Mouse (Mus musculus): ENCODE results near the gene Tmem260.
"Not testable (repeated sequence)": the region's sequence is repeated elsewhere in the genome, so short reads cannot be mapped to it uniquely, and the experiment has no call there.

Gene Tmem260

DNA sequence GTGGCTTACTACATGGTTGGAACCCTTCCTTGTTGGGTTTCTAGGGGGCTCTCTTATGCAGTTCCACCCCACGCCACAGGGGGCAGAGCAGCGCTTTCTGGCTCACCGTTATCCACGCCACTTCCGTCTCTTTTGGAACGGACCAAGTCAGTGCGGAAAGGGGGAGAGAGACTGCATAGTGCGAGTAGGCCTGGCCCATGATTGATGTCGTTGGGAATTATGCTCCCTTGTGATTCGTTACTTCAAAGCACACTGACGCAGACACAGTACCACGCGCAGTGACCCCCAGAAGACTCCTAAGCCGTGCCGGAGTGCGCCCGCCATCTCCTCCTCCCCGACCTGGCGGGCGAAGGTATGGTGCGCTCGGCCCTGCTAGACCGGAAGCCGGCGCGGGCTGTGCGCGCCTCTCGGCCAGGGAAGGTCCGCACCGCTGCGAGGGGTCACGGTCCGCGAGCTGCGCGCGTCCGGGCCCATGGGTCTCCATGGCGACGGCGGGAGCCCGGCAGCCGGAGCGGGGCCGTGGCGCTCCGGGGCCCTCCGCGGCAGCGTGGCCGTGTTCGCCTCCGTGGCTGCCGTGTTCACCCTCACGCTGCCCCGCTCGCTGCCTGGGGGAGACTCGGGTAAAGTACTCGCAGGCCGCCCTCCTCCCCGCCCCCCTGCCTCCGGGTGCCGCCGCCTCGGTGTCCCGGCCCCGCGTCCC lies at the start of gene Tmem260:
Gene Tmem260, plus strand, starts transcription at position 141 of the 700 bp plus-strand sequence.
- DNase-seq: peak; percentile 96 to 97

GRCm38 (mm10) chr14:48406086-48406485 lies 39.8 kb upstream of the Tmem260 start:
- DNase-seq: peak; percentile 24 to 29

DNA sequence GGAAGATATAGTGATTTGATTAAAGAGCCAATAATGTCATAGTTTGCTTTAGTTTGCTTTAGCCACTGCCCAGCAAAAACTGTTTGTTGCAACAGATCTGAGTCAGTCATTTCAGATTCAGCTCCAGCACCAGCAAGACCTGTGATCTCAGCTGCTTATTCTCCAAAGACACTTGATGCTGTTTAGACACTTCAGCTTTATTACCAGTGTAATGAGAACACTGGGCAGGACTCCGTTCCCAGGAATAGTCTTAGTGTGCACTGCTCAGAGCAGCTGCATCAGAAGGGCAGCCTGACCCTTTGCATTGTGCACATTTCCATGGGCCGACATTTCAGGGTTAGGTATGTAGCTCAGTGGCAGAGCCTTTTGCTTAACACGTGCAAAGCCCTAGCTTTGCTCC lies 28.9 kb upstream of the Tmem260 start:
- DNase-seq: no peak

DNA sequence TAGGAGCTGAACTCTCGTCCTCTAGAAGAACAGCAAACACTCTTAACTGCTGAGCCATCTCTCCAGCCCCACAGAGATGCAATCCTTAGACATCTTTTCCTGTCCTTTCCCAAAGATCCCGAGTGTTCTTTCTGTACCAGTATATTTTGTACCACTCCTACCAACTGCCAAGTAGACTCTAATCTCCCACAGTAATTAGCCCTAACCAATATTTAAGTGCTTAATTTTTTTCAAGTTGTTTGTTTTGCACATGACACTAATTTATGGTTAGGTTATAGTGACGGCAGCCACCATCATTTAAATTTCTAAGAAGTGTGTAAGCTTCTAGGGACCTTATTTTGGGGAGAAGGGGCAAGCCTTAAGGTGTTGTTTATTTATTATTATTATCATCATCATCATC lies 27.7 kb upstream of the Tmem260 start:
- no peak for DNase-seq

DNA sequence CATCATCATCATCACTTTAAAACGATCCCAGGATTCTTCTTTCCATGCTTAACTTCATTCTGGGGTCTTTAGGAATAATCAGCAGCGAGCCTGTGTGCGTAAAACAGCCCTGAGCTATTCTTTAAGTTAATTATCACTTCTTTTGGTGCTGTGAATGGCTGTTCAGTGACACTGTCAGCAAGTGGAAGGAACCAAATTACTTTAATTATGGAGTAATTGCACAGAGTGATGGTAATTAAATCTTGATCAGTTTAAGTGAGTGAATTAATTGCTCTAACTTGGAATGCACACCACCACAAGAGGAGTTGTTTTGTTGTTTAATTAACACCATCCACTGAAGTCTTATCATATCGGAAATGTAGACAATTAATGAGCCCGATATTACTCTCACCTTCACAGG lies 27.3 kb upstream of the Tmem260 start:
- DNase-seq: no peak

- DNase-seq: peak; percentile 11 to 32
Observed at GRCm38 (mm10) chr14:48421476-48421875, 24.4 kb upstream of the Tmem260 start.

- peak; percentile 16 to 44 for DNase-seq
Observed at GRCm38 (mm10) chr14:48421996-48422395, 23.9 kb upstream of the Tmem260 start.

GRCm38 (mm10) chr14:48422436-48422835 lies 23.5 kb upstream of the Tmem260 start:
- DNase-seq: no peak

DNA sequence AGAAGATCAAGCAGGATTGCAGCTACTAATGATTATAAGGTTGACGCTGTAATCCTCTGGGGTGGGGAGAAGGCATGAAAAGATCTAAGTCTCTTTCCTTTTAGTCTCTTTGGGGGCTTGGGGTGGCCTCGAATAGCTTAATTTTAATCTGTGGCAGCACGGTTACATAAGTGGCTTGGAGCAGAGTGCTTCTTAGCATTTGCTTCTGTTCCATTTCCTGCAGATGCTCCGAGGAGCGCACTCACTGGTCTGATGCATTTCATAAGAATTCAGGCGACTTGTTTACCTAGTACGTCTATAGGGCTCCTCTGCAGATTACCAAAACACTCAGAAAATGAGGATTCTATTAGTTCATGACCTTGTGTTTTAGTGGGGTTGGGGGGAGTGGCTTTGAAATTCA lies 23.0 kb upstream of the Tmem260 start:
- no peak for DNase-seq

DNA sequence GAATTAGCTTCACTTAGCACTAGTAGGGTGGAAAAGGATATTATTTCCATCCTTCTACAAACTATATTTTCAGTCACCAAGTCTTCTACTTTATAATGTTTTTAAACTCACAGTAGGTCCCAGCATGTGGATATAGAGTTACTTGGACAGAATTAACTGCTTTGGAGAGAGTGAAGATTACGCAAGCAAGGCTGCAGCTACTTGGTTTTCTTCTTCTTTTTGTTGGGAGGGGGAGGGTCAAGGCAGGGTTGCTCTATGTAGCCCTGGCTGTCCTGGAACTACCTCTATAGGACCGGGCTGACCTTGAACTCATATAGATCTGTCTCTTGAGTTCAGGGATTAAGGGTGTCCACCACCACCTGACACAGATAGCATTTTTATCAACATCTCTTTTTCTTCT lies 13.9 kb upstream of the Tmem260 start:
- DNase-seq: no peak

- DNase-seq: peak in 1 of 2 experiments; percentile 13
Observed at GRCm38 (mm10) chr14:48443796-48444195, 2.1 kb upstream of the Tmem260 start.

DNA sequence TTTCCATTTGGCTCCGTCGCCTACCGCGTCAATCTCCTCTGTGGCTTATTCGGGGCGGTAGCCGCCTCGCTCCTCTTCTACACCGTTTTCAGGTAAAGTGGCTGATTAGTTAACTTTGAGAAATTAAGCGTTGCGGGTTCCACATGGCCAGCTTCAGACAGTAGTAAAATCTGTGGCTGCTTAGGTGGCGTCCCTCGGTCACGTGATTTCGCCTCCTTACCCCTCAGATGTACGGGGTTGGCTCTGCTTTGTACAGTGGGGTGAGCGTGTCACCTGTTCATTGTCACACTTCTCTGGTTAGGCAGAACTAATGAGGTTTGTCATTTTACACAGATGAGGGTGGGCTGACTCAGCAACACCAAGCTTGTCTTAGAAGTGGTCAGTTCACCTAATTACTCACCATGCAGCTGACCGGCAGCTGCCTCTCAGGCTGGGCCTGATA lies 6.1 kb downstream of the Tmem260 start:
- DNase-seq: peak in 1 of 2 experiments; percentile 9

- DNase-seq: no peak
Observed at GRCm38 (mm10) chr14:48453411-48453810, 7.5 kb downstream of the Tmem260 start.

- DNase-seq: no peak
Observed at GRCm38 (mm10) chr14:48456305-48457092, 10.6 kb downstream of the Tmem260 start.

GRCm38 (mm10) chr14:48457288-48457938 lies 11.5 kb downstream of the Tmem260 start:
- DNase-seq: no peak

DNA sequence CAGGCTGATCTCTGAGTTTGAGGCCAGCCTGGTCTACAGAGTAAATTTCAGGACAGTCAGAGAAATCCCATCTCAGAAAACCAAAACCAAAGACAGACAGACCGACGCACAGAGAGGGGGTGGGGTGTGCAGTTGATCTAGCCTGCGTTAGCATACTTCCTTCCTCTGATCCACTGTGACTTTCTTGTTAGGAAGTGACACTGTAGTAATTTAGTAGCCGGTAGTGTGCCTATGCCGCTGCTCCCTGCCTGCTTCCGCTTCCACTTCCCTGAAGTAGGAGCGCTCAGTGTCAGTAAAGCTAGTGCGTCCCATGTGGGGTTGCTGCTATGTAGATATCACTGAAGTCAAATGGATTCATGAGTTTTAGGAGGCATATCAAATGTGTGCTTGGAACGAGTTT lies 13.0 kb downstream of the Tmem260 start:
- DNase-seq: peak in 1 of 2 experiments; percentile 6

- DNase-seq: peak in 1 of 2 experiments; percentile 6
Observed at GRCm38 (mm10) chr14:48468339-48468738, 22.4 kb downstream of the Tmem260 start.

DNA sequence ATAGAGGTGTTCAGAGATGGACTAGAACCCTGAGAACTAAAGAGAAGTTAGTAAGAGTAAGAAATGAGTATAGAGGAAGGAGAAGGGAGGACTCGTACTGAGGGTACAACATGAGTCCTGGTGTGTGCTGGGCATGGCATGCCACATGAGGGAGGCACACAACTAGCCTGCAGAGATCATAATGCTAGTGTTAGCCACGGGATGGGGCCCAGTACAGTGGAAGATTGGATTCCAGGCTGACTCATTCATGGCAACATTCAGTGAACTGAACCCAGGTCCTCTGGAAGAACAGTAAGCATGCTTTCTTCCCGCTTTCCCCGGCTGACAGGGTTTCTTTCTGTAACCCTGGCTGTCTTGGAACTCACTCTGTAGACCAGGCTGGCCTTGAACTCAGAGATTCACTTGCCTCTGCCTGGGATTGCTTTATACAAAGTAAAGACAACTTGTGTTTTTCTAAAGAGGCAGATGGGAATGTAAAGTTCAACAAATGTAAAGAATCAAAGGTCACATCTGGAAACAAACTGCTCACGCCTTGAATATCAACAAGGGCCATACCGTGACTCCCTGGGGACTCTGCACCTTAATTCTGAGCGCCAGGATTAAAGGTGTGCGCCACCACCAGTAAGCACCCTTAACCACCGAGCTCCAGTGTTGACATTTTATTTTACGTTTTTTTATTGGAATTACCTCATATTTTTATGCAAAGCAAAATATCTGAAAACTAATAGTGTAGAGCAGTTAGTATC lies 25.0 kb downstream of the Tmem260 start:
- no peak for DNase-seq

GRCm38 (mm10) chr14:48472179-48472578 lies 26.3 kb downstream of the Tmem260 start:
- DNase-seq: no peak

- peak in 1 of 2 experiments; percentile 9 for DNase-seq
Observed at GRCm38 (mm10) chr14:48475370-48475769, 29.4 kb downstream of the Tmem260 start.

GRCm38 (mm10) chr14:48475834-48476233 lies 29.9 kb downstream of the Tmem260 start:
- DNase-seq: not testable (repeated sequence)

DNA sequence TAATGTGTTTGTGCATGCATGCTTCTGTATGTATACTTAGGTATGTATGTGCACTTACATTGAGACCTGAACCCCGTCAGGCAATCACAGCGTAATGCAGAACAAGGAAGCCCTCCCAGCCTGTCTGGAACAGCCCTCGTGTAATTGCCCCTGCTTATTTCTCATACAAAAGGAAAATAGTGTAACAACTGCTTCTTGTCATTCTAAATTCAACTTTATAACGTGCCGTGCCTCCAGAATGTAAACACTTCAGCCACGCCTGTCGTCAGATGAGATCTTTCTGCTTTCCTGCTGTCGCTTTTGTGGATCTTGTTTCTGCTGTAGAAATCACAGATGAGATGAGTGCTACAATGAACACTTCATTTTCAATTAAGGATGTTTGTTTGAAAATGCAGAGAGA lies 30.4 kb downstream of the Tmem260 start:
- DNase-seq: no peak

DNA sequence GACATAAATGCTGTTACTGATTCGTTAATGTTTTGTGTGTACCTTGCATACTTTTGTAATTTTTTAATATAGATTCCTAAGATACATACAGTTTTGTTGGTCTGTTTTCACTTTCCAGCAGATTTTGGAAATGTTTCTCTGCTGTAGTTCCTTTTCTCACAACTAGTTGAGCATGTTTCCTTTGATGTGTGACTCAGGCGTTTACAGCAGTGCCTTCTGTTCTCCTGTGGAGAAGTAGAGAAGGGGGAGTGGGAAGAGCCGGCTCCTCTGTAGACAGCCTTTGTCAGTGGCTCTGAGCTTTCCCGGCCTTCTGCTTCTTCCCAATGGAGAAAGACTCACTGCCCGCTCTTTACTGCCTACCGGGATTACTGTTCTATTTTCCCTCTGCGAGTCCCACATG lies 35.7 kb downstream of the Tmem260 start:
- no peak for DNase-seq
